Mouse (Mus musculus) midbrain, embryonic 16.5 days (tissue): Measurements from ENCODE around the gene Gm11114. TPM values are rescaled to one million over a fixed set of nuclear protein-coding genes. Genes with fewer than 3 reads are reported as not detected.

ENCODE experiments used
- ATAC-seq: fragments of 200-750 bp; cut with Nextera tagmentation; 2 replicates; pipeline ENCODE4 v1.8.0; 2017; ENCODE audit warnings: moderate TSS enrichment
- H3K27ac ChIP-seq: fragments of 300-500 bp; sonication (generic); 2 replicates; pipeline ENCODE4 v1.5.1; 2014; ENCODE audit warnings: mild to moderate bottlenecking, low read length, mixed read lengths
- H3K27me3 ChIP-seq: fragments of 300-500 bp; sonication (generic); 2 replicates; pipeline ENCODE4 v1.6.1; 2014; ENCODE audit warnings: low read depth, low read length, mixed read lengths; ENCODE audit not compliant: control insufficient read depth, insufficient read depth
- H3K36me3 ChIP-seq: fragments of 300-500 bp; sonication (generic); 2 replicates; pipeline ENCODE4 v1.6.1; 2014; ENCODE audit warnings: mild to moderate bottlenecking, low read length, moderate library complexity, mixed read lengths; ENCODE audit not compliant: control insufficient read depth, insufficient read depth
- H3K4me1 ChIP-seq: fragments of 300-500 bp; sonication (generic); 2 replicates; pipeline ENCODE4 v1.6.1; 2014; ENCODE audit warnings: mild to moderate bottlenecking, low read length, mixed read lengths; ENCODE audit not compliant: control insufficient read depth, insufficient read depth
- H3K4me2 ChIP-seq: fragments of 300-500 bp; sonication (generic); 2 replicates; pipeline ENCODE4 v1.6.1; 2014; ENCODE audit warnings: mild to moderate bottlenecking, low read length, mixed read lengths
- H3K4me3 ChIP-seq: fragments of 300-500 bp; sonication (generic); 2 replicates; pipeline ENCODE4 v1.5.1; 2014; ENCODE audit warnings: low read depth, mild to moderate bottlenecking, low read length, moderate library complexity, mixed read lengths
- H3K9ac ChIP-seq: fragments of 300-500 bp; sonication (generic); 2 replicates; pipeline ENCODE4 v1.6.1; 2014; ENCODE audit warnings: low read depth, low read length, mixed read lengths
- H3K9me3 ChIP-seq: fragments of 300-500 bp; sonication (generic); replicated peaks from 2 replicates; pipeline ENCODE4 v1.6.1; 2014; ENCODE audit warnings: mild to moderate bottlenecking, low read length, mixed read lengths; ENCODE audit not compliant: control insufficient read depth, poor library complexity, severe bottlenecking
- WGBS: fragments of 180-500 bp; shearing (Covaris S2); extraction: QIAGEN DNeasy Blood & Tissue Kit; methylation state at CpG from one replicate; pipeline ENCODE4 v1.1.7; 2014; 5-methylcytosine and 5-hydroxymethylcytosine counted together
- polyA plus RNA-seq: library from polyadenylated mRNA; unstranded; fragments of >200 nt; fragmentation: Nextera tagmentation; extraction: Ambion mirVana; gene quantifications from 2 replicates; pipeline ENCODE4 v1.2.1, GENCODE M21; 2015

Gene Gm11114
- polyA plus RNA-seq, 1 experiment from 2014 or later, result not detected

DNA sequence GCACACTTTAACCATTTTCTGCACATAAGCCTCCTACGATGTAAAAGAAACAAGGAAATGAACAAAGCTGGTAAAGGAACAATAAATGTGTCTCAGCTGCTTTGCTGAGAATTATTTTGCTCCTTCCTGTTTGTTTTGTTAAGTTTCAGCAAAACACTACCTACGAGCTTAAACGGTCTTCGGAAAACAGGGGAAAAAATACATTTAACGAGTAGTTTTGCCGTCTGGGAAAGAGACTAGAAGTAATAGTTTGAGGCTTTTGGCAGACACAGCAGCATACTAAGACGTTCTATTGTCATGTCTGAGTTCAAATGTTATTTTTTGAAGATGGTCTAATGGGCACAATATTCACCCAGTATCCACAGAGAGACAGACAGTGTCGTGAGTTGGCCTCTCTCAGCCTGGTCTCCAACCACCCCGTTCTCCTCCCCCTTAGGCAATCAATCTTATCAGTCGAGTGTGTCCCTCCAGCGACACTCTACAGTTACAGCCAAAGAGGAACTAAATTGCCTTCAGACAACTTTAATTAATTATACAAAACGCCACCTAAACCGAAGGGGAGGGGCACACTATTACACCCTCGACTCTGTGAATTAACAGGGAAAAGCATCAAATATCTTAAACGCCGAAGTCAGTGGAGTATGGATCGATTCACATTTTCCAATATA is 12.8 kb downstream of the Gm11114 start:
- H3K36me3 ChIP-seq, result no peaks in the 10 kb centered on the region
- H3K27me3 ChIP-seq, result no peaks in the 10 kb centered on the region
- H3K4me2 ChIP-seq, result peak overlapping the region; percentile 63
- H3K9ac ChIP-seq, result no peak overlapping the region
- no peak for ATAC-seq
- no peaks in the 10 kb centered on the region for H3K9me3 ChIP-seq
- H3K4me1 ChIP-seq, result peaks cover 6% of the 10 kb centered on the region
- 47% methylated on average over 17 of the region's 17 CpGs for WGBS
- H3K4me3 ChIP-seq, result peak overlapping the region; percentile 69
- H3K27ac ChIP-seq, result no peak overlapping the region

GRCm38 (mm10) chr9:85326292-85327241 is 14.0 kb downstream of the Gm11114 start:
- Histone ChIP-seq H3K9me3 (no peaks in the 10 kb centered on the region), H3K27ac (peak overlapping the region; percentile 58), H3K4me3 (peak overlapping the region; percentile 69), H3K9ac (peak overlapping the region; percentile 58), H3K4me1 (peaks cover 6% of the 10 kb centered on the region), H3K36me3 (no peaks in the 10 kb centered on the region), H3K27me3 (no peaks in the 10 kb centered on the region), H3K4me2 (peak overlapping the region; percentile 63)
- under 1% methylated on average over 73 of the region's 88 CpGs for WGBS
- ATAC-seq, result peak; percentile 63

DNA sequence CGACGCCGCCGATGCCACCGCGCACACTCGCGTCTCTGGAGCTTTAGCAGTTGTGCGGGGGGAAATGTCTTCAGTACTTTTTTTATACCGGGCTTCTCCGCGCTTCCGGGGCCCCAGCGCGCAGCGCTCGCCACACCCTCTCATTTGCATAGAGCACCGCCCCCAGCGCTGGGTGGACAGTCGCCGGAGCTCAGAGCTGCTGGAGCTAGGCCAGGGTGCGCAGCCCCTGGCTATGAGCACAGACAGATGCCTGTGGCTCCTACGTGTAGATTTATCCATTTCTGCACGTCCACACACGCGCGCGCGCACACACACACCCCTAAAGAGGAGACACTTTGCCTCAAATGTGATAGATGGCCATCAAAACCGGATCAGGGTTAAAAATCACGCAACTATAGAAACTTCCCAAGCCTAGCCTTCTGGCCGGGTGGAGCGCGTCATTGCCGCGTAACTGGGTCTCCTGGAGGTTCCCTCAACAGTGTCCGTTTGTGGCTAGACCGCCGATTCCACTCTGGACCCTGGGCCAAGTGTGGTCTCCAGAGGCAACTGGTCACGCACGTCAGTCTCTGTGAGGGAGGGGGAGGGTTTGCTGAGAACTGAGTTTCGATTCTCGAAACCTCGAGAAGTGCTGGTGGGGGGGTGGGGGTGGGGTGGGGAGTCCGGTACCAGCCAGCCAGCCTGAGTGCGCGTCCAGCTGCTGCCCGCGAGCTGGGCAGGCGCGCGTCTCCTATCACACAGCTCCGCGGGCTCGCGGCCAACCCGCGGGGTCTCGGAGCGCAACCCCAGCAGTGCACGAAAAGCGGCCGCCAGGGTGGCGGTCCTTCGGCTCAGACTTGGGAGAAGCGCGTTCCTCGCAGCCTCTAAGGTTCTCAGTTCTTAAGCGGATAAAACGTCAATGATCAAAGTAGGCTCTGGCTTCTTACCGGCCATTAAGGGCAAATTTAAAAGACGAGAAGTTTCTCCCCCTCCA is 15.0 kb downstream of the Gm11114 start, which contains the start of gene Tent5a:
TSS of gene Tent5a (minus strand) at position 107 of the 970 bp plus-strand sequence.
- under 1% methylated on average over 72 of the region's 72 CpGs for WGBS
- H3K9me3 ChIP-seq, result no peaks in the 10 kb centered on the region
- peak; percentile 86 for ATAC-seq
- H3K4me2 ChIP-seq, result peak within 1 kb of the TSS; percentile 63
- peak within 1 kb of the TSS; percentile 69 for H3K4me3 ChIP-seq
- peak within 1 kb of the TSS; percentile 58 for H3K27ac ChIP-seq
- H3K36me3 ChIP-seq, result no peaks in the 10 kb centered on the region
- H3K27me3 ChIP-seq, result no peaks in the 10 kb centered on the region
- H3K9ac ChIP-seq, result peak within 1 kb of the TSS; percentile 58
- peaks cover 6% of the 10 kb centered on the region for H3K4me1 ChIP-seq

DNA sequence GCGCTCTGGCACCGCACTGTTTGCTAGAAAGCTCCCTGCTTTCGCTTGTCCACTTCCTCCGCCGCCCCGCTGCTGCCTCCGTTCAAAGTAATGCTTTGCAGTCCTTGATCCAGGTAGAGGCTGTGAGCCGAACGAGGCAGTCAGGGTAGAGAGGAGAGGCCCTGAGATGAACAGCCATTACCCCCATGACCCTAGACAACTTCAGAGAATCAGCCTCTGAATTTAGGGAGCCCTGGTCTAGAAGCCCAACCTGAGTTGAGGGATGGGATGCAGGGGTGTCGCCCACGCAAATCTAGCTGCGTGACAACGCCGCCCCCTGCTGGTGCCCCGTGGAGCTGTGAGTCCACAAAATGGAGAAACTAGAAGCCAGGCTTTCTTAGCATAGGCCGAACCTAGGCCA is 15.7 kb downstream of the Gm11114 start:
- H3K27ac ChIP-seq, result no peak overlapping the region; the same call in 1 of the 2 replicates
- peak overlapping the region; percentile 69 for H3K4me3 ChIP-seq
- 2% methylated on average over 16 of the region's 16 CpGs for WGBS
- peaks cover 6% of the 10 kb centered on the region for H3K4me1 ChIP-seq
- peak overlapping the region; percentile 58 for H3K9ac ChIP-seq
- H3K36me3 ChIP-seq, result no peaks in the 10 kb centered on the region
- peak overlapping the region; percentile 63 for H3K4me2 ChIP-seq
- no peaks in the 10 kb centered on the region for H3K27me3 ChIP-seq
- peak; percentile 68 for ATAC-seq
- H3K9me3 ChIP-seq, result no peaks in the 10 kb centered on the region

DNA sequence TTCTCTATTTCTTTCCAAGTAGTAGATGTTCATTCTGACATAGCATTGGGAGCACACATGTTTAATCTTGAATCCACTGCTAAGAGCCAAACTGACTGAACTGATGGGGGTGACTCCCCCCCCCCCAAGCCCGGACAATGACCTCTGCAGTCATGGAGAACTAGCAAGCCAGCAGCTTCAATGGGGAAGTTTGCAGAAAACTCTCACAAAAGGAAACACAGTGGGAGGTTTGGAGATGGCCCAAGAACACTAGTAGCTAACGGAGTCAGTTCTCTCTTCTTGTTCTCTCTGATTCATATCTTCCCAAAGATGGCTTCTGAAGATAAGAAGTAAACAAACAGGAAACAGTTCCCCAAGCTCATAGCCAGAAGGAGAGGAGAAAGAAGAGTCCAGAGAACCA is 18.9 kb downstream of the Gm11114 start:
- Histone ChIP-seq H3K27me3 (no peaks in the 10 kb centered on the region), H3K4me1 (0 out of 2 replicates have a peak, but pooled peaks cover 1% of the 10 kb centered on the region), H3K36me3 (no peaks in the 10 kb centered on the region), H3K27ac (no peak overlapping the region), H3K4me3 (no peak overlapping the region), H3K9me3 (no peaks in the 10 kb centered on the region), H3K4me2 (no peak overlapping the region), H3K9ac (no peak overlapping the region)
- ATAC-seq, result no peak
- 55% methylated on average over 2 of the region's 2 CpGs for WGBS

- ATAC-seq, result no peak
- H3K9ac ChIP-seq, result no peak overlapping the region
- H3K4me1 ChIP-seq, result no peaks in the 10 kb centered on the region
- no peak overlapping the region for H3K4me3 ChIP-seq
- no peaks in the 10 kb centered on the region for H3K36me3 ChIP-seq
- no peak overlapping the region for H3K27ac ChIP-seq
- no peak overlapping the region for H3K4me2 ChIP-seq
- 87% methylated on average over 7 of the region's 7 CpGs for WGBS
- H3K27me3 ChIP-seq, result no peaks in the 10 kb centered on the region
- H3K9me3 ChIP-seq, result no peaks in the 10 kb centered on the region
Observed at GRCm38 (mm10) chr9:85336046-85336445, 23.5 kb downstream of the Gm11114 start.

- 67% methylated on average over 3 of the region's 3 CpGs for WGBS
- Histone ChIP-seq H3K27me3 (no peaks in the 10 kb centered on the region), H3K4me2 (no peak overlapping the region), H3K9ac (no peak overlapping the region), H3K4me1 (no peaks in the 10 kb centered on the region), H3K36me3 (no peaks in the 10 kb centered on the region), H3K9me3 (no peaks in the 10 kb centered on the region), H3K4me3 (no peak overlapping the region), H3K27ac (no peak overlapping the region)
- ATAC-seq, result no peak
Observed at GRCm38 (mm10) chr9:85340303-85340702, 27.7 kb downstream of the Gm11114 start.

DNA sequence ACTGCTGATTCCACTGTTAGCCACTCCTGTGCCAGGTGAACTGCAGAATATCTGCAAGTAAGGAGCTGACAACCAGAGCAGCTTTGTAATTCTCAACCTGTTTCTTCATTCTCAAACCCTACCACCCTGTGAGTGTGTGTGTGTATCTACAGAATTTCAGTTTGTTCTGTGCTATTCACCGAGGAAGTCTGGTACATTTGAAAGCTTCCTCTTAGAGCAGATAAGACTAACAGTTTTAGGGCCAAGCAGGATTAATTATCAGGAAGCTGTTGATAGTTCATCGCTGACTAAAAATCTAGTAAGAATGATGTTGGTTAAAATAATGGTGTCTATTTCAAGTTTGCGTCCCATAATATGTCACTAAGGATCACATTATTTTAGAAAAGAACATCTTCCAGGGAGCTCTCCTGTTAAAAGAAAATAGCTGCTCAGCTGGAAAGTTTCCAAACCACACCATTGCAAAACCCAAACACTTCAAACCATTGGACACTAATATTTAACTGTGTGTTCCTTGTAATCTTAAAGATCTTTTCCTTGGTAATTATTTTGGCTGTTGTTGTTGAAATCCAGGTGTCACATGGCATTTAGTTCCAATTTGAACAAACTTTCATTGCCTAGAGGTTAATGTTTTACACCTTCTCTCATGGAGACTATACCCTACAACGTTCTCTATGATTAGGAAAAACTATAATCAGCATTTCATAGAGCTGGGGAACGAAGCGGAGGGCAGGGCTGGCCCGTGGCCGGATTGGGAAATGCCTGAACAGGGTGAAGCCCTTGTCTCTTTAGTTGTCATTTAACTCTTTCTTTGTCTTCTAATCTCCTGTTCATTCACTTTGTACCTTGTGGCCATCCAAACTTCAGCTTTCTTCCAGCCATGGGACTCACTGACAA is 30.6 kb downstream of the Gm11114 start:
- Histone ChIP-seq H3K9me3 (no peaks in the 10 kb centered on the region), H3K4me3 (no peak overlapping the region), H3K36me3 (no peaks in the 10 kb centered on the region), H3K27me3 (no peaks in the 10 kb centered on the region), H3K27ac (no peak overlapping the region), H3K4me1 (no peaks in the 10 kb centered on the region), H3K9ac (no peak overlapping the region), H3K4me2 (no peak overlapping the region)
- ATAC-seq, result no peak
- WGBS, result 82% methylated on average over 8 of the region's 8 CpGs
